Mouse (Mus musculus): ENCODE data around the gene Stk38. TPM values are rescaled to one million over a fixed set of nuclear protein-coding genes. Genes with fewer than 3 reads are reported as not detected.

Stk38 gene
- polyA plus RNA-seq, 1 experiment from 2014 or later, result 98.3 TPM

DNA sequence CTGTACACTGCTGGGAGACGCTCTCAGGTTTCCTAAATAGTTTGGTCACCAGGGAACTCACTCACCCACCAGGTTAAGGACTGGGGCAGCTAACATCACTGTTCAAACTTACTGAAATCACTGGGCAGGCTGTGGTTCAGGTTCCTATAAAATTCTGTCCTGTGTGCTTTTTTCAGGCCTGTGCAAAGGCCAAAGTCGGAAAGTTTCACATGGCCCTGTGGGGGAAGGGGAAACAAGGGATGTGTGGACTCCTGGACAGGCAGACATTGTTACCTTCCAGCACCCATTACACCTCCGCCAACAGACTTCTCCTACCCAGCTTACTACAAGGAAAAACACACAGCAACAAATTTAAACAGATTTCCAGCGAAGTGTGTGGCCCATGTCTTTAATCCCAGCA lies 28.7 kb downstream of the Stk38 start:
- peaks cover 39% of the 10 kb centered on the region for H3K36me3 ChIP-seq
- H3K27me3 ChIP-seq (replicated peaks), result no peaks in the 10 kb centered on the region
- H3K27ac ChIP-seq, result no peak overlapping the region
- H3K4me1 ChIP-seq, result no peaks in the 10 kb centered on the region
- WGBS, result 93% methylated on average over 4 of the region's 4 CpGs
- ATAC-seq (ENCODE audit: insufficient read depth, low FRiP score, low read depth), result no peak
- H3K4me3 ChIP-seq (replicated peaks), result no peak overlapping the region
- no peak overlapping the region for H3K9ac ChIP-seq
- no peak overlapping the region for H3K4me2 ChIP-seq
- H3K9me3 ChIP-seq, result no peaks in the 10 kb centered on the region

GRCm38 (mm10) chr17:28970122-28970521 lies 37.7 kb downstream of the Stk38 start:
- Histone ChIP-seq H3K9ac (no peak overlapping the region), H3K27me3 (replicated peaks) (no peaks in the 10 kb centered on the region), H3K4me2 (no peak overlapping the region), H3K27ac (no peak overlapping the region), H3K9me3 (no peaks in the 10 kb centered on the region), H3K36me3 (peaks cover 33% of the 10 kb centered on the region), H3K4me1 (no peaks in the 10 kb centered on the region), H3K4me3 (replicated peaks) (no peak overlapping the region)
- no peak for ATAC-seq (ENCODE audit: insufficient read depth, low FRiP score, low read depth)

GRCm38 (mm10) chr17:28967021-28967610 lies 40.7 kb downstream of the Stk38 start:
- ATAC-seq (ENCODE audit: insufficient read depth, low FRiP score, low read depth), result no peak
- peaks cover 56% of the 10 kb centered on the region for H3K36me3 ChIP-seq
- no peaks in the 10 kb centered on the region for H3K4me1 ChIP-seq
- H3K4me3 ChIP-seq (replicated peaks), result no peak overlapping the region
- no peaks in the 10 kb centered on the region for H3K27me3 ChIP-seq (replicated peaks)
- H3K27ac ChIP-seq, result no peak overlapping the region
- WGBS, result 66% methylated on average over 11 of the region's 11 CpGs
- H3K9me3 ChIP-seq, result no peaks in the 10 kb centered on the region
- H3K9ac ChIP-seq, result no peak overlapping the region
- no peak overlapping the region for H3K4me2 ChIP-seq

DNA sequence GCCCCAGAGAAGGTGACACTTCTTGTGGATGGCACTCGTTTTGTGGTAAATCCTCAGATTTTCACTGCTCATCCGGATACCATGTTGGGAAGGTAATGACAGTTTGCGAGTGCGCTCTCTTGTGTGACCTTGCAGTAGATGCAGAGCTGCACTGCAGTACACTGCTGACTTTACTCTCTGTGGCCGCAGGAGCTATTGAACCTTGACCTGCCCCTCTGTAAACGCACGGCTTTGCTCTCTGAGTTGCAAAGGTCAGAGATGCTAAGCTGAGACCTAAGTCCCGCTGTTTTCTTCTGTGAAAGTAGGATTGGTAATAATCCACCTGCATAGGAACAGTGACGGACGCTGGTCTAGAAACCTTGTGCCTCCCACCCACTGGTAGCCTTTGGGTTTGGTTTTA lies 46.2 kb downstream of the Stk38 start:
- H3K4me2 ChIP-seq, result no peak overlapping the region
- H3K27me3 ChIP-seq (replicated peaks), result no peaks in the 10 kb centered on the region
- H3K9ac ChIP-seq, result no peak overlapping the region
- H3K4me1 ChIP-seq, result no peaks in the 10 kb centered on the region
- H3K9me3 ChIP-seq, result no peaks in the 10 kb centered on the region
- no peak overlapping the region for H3K4me3 ChIP-seq (replicated peaks)
- 83% methylated on average over 10 of the region's 10 CpGs for WGBS
- peaks cover 41% of the 10 kb centered on the region for H3K36me3 ChIP-seq
- H3K27ac ChIP-seq, result no peak overlapping the region
- no peak for ATAC-seq (ENCODE audit: insufficient read depth, low FRiP score, low read depth)

DNA sequence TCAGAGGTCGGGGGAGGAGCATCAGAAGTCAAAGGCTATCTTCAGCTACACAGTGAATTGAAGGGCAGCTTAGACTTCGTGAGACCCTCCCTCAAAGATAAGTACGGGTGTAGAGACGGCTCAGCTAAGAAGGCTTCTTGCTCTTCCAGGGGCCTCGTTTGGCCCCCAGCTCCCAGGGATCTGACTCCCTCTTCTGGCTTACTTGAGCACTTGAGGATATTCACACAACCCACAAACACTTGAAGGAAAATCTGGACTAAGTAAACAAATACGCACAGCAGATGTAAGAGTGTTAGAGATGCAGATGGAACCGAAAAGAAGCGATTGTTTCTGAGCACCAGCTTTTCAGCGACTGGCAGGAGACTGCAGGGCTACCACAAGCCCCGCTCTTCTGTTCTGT lies 47.2 kb downstream of the Stk38 start:
- no peak overlapping the region for H3K4me3 ChIP-seq (replicated peaks)
- H3K27me3 ChIP-seq (replicated peaks), result no peaks in the 10 kb centered on the region
- no peak overlapping the region for H3K9ac ChIP-seq
- no peak for ATAC-seq (ENCODE audit: insufficient read depth, low FRiP score, low read depth)
- H3K27ac ChIP-seq, result no peak overlapping the region
- H3K4me1 ChIP-seq, result no peaks in the 10 kb centered on the region
- peaks cover 38% of the 10 kb centered on the region for H3K36me3 ChIP-seq
- no peaks in the 10 kb centered on the region for H3K9me3 ChIP-seq
- H3K4me2 ChIP-seq, result no peak overlapping the region
- WGBS, result 55% methylated on average over 10 of the region's 10 CpGs

DNA sequence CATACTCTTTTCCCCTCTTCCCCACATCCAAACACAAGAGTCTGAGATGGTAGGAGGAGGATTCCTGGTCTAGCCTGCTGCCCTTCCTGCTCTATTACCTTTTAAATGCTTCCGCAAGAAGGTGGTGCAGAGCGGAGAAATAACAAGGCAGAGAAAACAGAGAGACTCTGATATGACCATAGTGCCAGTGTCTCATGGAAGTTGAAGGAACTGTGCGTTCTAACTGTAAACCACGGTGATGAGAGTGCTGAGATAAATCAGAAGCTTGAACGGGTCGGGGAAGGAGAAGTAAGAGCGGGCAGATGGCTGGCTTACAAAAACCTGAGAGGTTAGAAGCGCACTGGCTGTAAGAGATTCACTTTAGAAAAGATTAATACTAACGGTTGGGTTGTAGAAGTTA lies 53.4 kb downstream of the Stk38 start:
- 91% methylated on average over 9 of the region's 9 CpGs for WGBS
- Histone ChIP-seq H3K27ac (no peak overlapping the region), H3K27me3 (replicated peaks) (no peaks in the 10 kb centered on the region), H3K4me2 (peak overlapping the region; percentile 71; the same call in 1 of the 2 replicates), H3K4me1 (peaks cover 16% of the 10 kb centered on the region), H3K9ac (no peak overlapping the region), H3K4me3 (replicated peaks) (no peak overlapping the region), H3K36me3 (no peaks in the 10 kb centered on the region), H3K9me3 (no peaks in the 10 kb centered on the region)
- no peak for ATAC-seq (ENCODE audit: insufficient read depth, low FRiP score, low read depth)

DNA sequence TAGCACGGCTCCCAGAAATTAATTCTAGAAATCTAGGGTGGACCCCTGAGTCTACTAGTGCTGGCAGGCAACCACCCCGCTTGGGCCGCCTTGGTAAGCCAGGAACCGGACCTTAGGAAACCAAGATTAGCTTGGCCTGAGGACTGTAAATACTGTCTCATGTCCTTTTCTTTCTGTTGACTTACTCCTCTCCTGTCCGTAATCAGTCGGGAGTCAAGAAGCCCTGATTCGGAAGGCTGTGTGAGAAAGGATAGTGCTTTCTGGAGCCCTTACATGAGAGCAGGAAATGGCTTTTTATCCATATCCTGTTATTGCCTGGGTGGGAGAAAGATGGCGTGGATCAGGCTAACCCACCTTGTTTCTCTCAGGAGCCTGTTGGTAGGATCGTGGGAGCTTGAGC lies 54.5 kb downstream of the Stk38 start:
- no peaks in the 10 kb centered on the region for H3K27me3 ChIP-seq (replicated peaks)
- peak overlapping the region; percentile 87; the same call in 1 of the 2 replicates for H3K9ac ChIP-seq
- H3K4me1 ChIP-seq, result peaks cover 16% of the 10 kb centered on the region
- no peaks in the 10 kb centered on the region for H3K36me3 ChIP-seq
- H3K27ac ChIP-seq, result peak overlapping the region; percentile 97; the same call in 1 of the 2 replicates
- no peak for ATAC-seq (ENCODE audit: insufficient read depth, low FRiP score, low read depth)
- H3K4me3 ChIP-seq (replicated peaks), result peak overlapping the region; percentile 68
- no peaks in the 10 kb centered on the region for H3K9me3 ChIP-seq
- 7% methylated on average over 9 of the region's 9 CpGs for WGBS
- peak overlapping the region; percentile 71 for H3K4me2 ChIP-seq

- H3K9ac ChIP-seq, result peak within 1 kb of the TSS; percentile 87
- H3K4me3 ChIP-seq (replicated peaks), result peak within 1 kb of the TSS; percentile 68
- 1% methylated on average over 77 of the region's 80 CpGs for WGBS
- peak within 1 kb of the TSS; percentile 71 for H3K4me2 ChIP-seq
- H3K36me3 ChIP-seq, result no peaks in the 10 kb centered on the region
- no peaks in the 10 kb centered on the region for H3K27me3 ChIP-seq (replicated peaks)
- H3K27ac ChIP-seq, result peak within 1 kb of the TSS; percentile 97
- H3K4me1 ChIP-seq, result peaks cover 16% of the 10 kb centered on the region
- no peaks in the 10 kb centered on the region for H3K9me3 ChIP-seq
- ATAC-seq (ENCODE audit: insufficient read depth, low FRiP score, low read depth), result peak; percentile 93
Observed at GRCm38 (mm10) chr17:28951831-28952799, 55.7 kb downstream of the Stk38 start, which contains the start of gene Kctd20. Kctd20 (plus strand) TSS chr17:28951950.

GRCm38 (mm10) chr17:28950751-28951150 lies 57.0 kb downstream of the Stk38 start:
- 66% methylated on average over 4 of the region's 4 CpGs for WGBS
- Histone ChIP-seq H3K4me3 (replicated peaks) (no peak overlapping the region), H3K27me3 (replicated peaks) (no peaks in the 10 kb centered on the region), H3K9ac (no peak overlapping the region), H3K27ac (no peak overlapping the region), H3K36me3 (no peaks in the 10 kb centered on the region), H3K9me3 (no peaks in the 10 kb centered on the region), H3K4me1 (peaks cover 16% of the 10 kb centered on the region), H3K4me2 (no peak overlapping the region)
- no peak for ATAC-seq (ENCODE audit: insufficient read depth, low FRiP score, low read depth)

GRCm38 (mm10) chr17:28948661-28949060 lies 59.1 kb downstream of the Stk38 start:
- H3K27me3 ChIP-seq (replicated peaks), result no peaks in the 10 kb centered on the region
- no peak for ATAC-seq (ENCODE audit: insufficient read depth, low FRiP score, low read depth)
- no peak overlapping the region for H3K4me2 ChIP-seq

DNA sequence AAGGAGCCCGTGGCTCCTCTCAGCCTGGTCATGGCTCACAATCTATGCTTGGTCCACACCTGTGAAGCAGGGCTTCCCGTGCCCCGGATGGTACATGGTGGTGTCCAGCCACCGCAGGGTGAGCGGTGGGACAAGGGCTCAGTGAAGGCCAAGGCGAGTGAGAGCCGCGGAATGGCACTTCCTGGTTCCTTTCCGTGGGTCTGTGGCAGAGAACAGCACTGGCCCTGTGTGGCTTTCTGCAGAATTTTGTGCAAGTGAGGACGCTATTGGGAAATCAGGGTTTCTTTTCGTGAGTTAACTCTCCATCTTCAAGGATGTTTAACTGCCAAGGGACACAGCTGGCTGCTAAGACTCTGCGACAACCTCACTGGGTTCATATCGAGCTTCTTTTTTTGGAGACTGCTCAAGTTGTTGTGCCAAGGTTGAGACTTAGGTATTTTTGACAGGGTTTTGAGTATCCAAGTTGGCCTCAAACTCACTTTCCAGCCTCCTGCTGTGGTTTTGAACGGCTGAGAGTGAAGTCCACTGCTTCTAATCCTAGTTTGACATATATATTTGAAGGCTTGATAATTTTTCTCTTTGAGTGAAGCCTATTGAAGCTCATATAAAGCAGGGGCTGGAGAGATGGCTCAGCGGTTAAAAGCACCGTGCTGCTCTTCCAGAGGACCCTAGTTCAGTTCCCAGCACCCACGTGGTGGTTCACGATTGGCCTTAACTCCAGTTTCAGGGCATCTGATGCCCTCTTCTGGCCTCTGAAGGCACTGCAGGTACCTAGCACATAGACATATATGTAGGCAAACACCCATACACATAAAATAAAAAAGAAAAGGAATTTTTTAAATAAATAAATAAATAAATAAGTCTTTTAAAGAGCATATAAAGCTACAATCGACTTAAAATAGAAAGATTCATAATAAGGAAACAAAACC lies 60.5 kb downstream of the Stk38 start:
- no peaks in the 10 kb centered on the region for H3K9me3 ChIP-seq
- H3K4me1 ChIP-seq, result 0 out of 2 replicates have a peak, but pooled peaks cover 6% of the 10 kb centered on the region
- no peak overlapping the region for H3K9ac ChIP-seq
- no peak for ATAC-seq (ENCODE audit: insufficient read depth, low FRiP score, low read depth)
- WGBS, result 89% methylated on average over 19 of the region's 19 CpGs
- H3K4me3 ChIP-seq (replicated peaks), result no peak overlapping the region
- no peaks in the 10 kb centered on the region for H3K36me3 ChIP-seq
- no peak overlapping the region for H3K27ac ChIP-seq
- no peaks in the 10 kb centered on the region for H3K27me3 ChIP-seq (replicated peaks)
- H3K4me2 ChIP-seq, result no peak overlapping the region

More at GRCm38 (mm10) chr17:28948661-28949060, 59.1 kb downstream of the Stk38 start:
- H3K9me3 ChIP-seq, result no peaks in the 10 kb centered on the region
- H3K4me1 ChIP-seq, result peaks cover 10% of the 10 kb centered on the region
- WGBS, result 44% methylated on average over 4 of the region's 4 CpGs
- no peak overlapping the region for H3K4me3 ChIP-seq (replicated peaks)
- no peaks in the 10 kb centered on the region for H3K36me3 ChIP-seq
- H3K9ac ChIP-seq, result no peak overlapping the region
- H3K27ac ChIP-seq, result no peak overlapping the region
